Mouse (Mus musculus) gastrocnemius, postnatal 14 days (tissue): ENCODE results near the gene Tecr. TPM values are rescaled to one million over a fixed set of nuclear protein-coding genes. Genes with fewer than 3 reads are reported as not detected.

Source experiments
- DNase-seq: peaks from one replicate; pipeline ENCODE4 v3.0.0; 2021; ENCODE audit warnings: mixed read lengths
- intact Hi-C: fragments of 180-260 bp; cut with DNase I; formaldehyde crosslinking; loops from one replicate; pipeline ENCODE4 v1.15.1; 2025; ENCODE audit warnings: low total_unique reads
- total RNA-seq, 2 experiments: library from RNA; stranded (reverse); gene quantifications; 2 replicates each; pipeline ENCODE4 v1.2.3; 2021

Gene Tecr
- total RNA-seq, 2 experiments from 2014 or later = 474 to 504 TPM

GRCm38 (mm10) chr8:83570272-83571000 lies 37.3 kb downstream of the Tecr start:
- DNase-seq = no peak
- intact Hi-C loops = no loop called here

GRCm38 (mm10) chr8:83569165-83569564 lies 38.6 kb downstream of the Tecr start:
- no peak for DNase-seq
- intact Hi-C loops = loop anchor here (5.0 kb wide), 1 partner anchor 38 kb away; the partner anchor contains the start of genes Dnajb1 and Tecr

- intact Hi-C loops = loop anchor here (5.0 kb wide), 1 partner anchor 39 kb away; the partner anchor contains the start of genes Dnajb1 and Tecr
- no peak for DNase-seq
These were observed 39.0 kb downstream of the Tecr start for GRCm38 (mm10) chr8:83568755-83569154.

- no peak for DNase-seq
- intact Hi-C loops = loop anchor here (5.0 kb wide), 1 partner anchor 39 kb away; the partner anchor contains the start of genes Dnajb1 and Tecr
These were observed 39.6 kb downstream of the Tecr start for GRCm38 (mm10) chr8:83568128-83568527.

GRCm38 (mm10) chr8:83567668-83568067 lies 40.1 kb downstream of the Tecr start:
- intact Hi-C loops = loop anchor here (5.0 kb wide), 1 partner anchor 40 kb away; the partner anchor contains the start of genes Dnajb1 and Tecr
- no peak for DNase-seq

GRCm38 (mm10) chr8:83566469-83567395 lies 41.0 kb downstream of the Tecr start, which contains the start of gene Ndufb7:
TSS of gene Ndufb7 (plus strand) at chr8:83566671.
- peak; percentile 96 for DNase-seq
- intact Hi-C loops = loop anchor here (5.0 kb wide), 1 partner anchor 41 kb away; the partner anchor contains the start of genes Dnajb1 and Tecr

- DNase-seq = no peak
- intact Hi-C loops = loop anchor here (5.0 kb wide), 1 partner anchor 41 kb away; the partner anchor contains the start of genes Dnajb1 and Tecr
These were observed 41.9 kb downstream of the Tecr start for GRCm38 (mm10) chr8:83565731-83566375.

- DNase-seq = no peak
- intact Hi-C loops = no loop called here
These were observed 44.5 kb downstream of the Tecr start for GRCm38 (mm10) chr8:83563246-83563645.

- DNase-seq = no peak
- intact Hi-C loops = no loop called here
These were observed 45.1 kb downstream of the Tecr start for GRCm38 (mm10) chr8:83562669-83563068.

GRCm38 (mm10) chr8:83535736-83536135 lies 72.0 kb downstream of the Tecr start, which contains the start of gene Olfr370:
TSS of gene Olfr370 (plus strand) at chr8:83535780.
- intact Hi-C loops = no loop called here
- no peak for DNase-seq

- no peak for DNase-seq
- intact Hi-C loops = no loop called here
These were observed 73.0 kb downstream of the Tecr start for GRCm38 (mm10) chr8:83534802-83535201.

Other genes starting within 250 kb of the Tecr start
- not detected for gene Clgn, start 218.1 kb downstream of the Tecr start, total RNA-seq
- 10 to 100 TPM; 36.4 to 41.2 TPM for gene Scoc, start 149.6 kb downstream of the Tecr start, total RNA-seq
- not detected for gene Olfr370, start 72.2 kb downstream of the Tecr start, total RNA-seq
- 100 to 1,000 TPM; 439 to 462 TPM for gene Ndufb7, start 41.3 kb downstream of the Tecr start, total RNA-seq
- gene Dnajb1, start 222 bp upstream of the Tecr start, total RNA-seq = 1 to 10 TPM; 7.0 to 7.4 TPM
- gene Gipc1, start 44.7 kb upstream of the Tecr start, total RNA-seq = 10 to 100 TPM; 25.4 to 26.6 TPM
- under 1 TPM; 0.13 to 0.49 TPM for gene Ptger1, start 58.7 kb upstream of the Tecr start, total RNA-seq
- gene Pkn1, start 91.2 kb upstream of the Tecr start, total RNA-seq = 10 to 100 TPM; 52.5 to 52.6 TPM
- 10 to 100 TPM; 11.0 to 14.7 TPM for gene Ddx39, start 107.2 kb upstream of the Tecr start, total RNA-seq
- gene Adgre5, start 133.4 kb upstream of the Tecr start, total RNA-seq = 10 to 100 TPM; 31.6 to 40.0 TPM